Mouse (Mus musculus) lung, postnatal 0 days (tissue): Measurements from ENCODE around the gene Fam102a.

Source experiments
- CTCF ChIP-seq: IDR thresholded peaks from 2 replicates; pipeline ENCODE4 v1.5.1; 2016; ENCODE audit warnings: antibody characterized with exemption, mild to moderate bottlenecking
- EP300 ChIP-seq: IDR thresholded peaks from 2 replicates; pipeline ENCODE4 v1.6.1; 2016; ENCODE audit warnings: antibody characterized with exemption, mild to moderate bottlenecking, control low read depth

DNA sequence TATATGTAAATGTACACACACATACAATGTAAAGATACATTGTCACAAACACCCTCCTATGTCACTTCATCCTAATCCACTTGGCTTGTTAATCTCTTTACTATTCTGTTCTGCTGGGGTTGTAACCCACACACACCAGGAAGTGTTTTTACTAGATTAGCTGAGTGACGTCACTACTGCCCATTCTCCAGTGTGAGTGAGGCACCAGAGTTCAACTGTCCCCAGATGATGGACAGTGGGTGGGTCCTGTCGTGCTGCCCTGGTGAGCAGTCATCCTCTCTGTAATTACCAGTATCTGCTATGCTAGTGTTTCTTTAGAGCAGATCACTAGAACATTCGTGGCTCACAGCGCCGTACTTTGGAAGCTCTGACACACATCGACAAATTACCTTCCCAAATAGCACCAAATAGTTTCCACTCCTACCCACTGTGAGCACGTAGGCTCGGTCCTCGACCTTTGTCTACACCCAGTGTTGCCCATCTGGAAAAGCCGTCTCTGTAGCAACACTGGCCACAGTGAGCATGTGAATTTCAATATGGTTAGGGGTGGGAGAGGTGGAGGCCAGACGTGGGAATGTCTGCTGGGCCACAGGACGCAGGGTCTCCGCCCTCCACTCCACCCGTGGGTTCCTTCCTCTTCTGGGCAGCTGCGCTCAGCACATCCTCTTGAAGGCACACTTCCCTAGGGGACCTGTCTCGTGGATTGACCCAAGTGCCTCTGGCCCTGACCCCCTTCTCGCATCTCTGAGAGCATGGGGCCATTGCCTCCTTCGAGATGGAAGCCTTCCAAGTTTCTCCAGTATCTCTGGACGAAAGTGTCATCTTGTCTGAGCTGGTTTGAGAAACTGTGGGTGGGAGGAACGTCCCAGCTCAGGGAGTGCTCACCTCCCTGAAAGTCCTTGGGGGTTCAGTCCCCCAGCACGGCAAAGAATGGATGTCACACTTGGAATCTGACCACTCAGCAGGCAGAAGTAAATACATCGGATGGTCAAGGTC, 28.2 kb upstream of the Fam102a start:
- TF ChIP-seq CTCF (no peak), EP300 (no peak)
